Mouse (Mus musculus) limb, embryonic 11.5 days (tissue): Measurements from ENCODE around the gene 2310061N02Rik. TPM values are rescaled to one million over a fixed set of nuclear protein-coding genes. Genes with fewer than 3 reads are reported as not detected.
A peak's percentile ranks its signal among the peaks of the same experiment; 100 is the strongest.

Source experiments
- ATAC-seq: fragments of 200-750 bp; cut with Nextera tagmentation; 2 replicates; pipeline ENCODE4 v1.8.0; 2017; ENCODE audit warnings: low read depth; ENCODE audit not compliant: insufficient number of reproducible peaks, low FRiP score, low TSS enrichment
- DNase-seq: peaks from one replicate; pipeline ENCODE4 v3.0.0-alpha.2; 2015; ENCODE audit warnings: low spot score
- H3K27ac ChIP-seq: fragments of 300-500 bp; sonication (generic); replicated peaks from 2 replicates; pipeline ENCODE4 v1.5.1; 2014; ENCODE audit warnings: low read depth, mild to moderate bottlenecking, low read length
- H3K27me3 ChIP-seq: fragments of 300-500 bp; sonication (generic); 2 replicates; pipeline ENCODE4 v1.6.1; 2014; ENCODE audit warnings: mild to moderate bottlenecking, low read length, mixed read lengths; ENCODE audit not compliant: control insufficient read depth, insufficient read depth
- H3K36me3 ChIP-seq: fragments of 300-500 bp; sonication (generic); 2 replicates; pipeline ENCODE4 v1.6.1; 2014; ENCODE audit warnings: mild to moderate bottlenecking, low read length, moderate library complexity, mixed read lengths; ENCODE audit not compliant: control insufficient read depth, insufficient read depth
- H3K4me1 ChIP-seq: fragments of 300-500 bp; sonication (generic); 2 replicates; pipeline ENCODE4 v1.6.1; 2014; ENCODE audit warnings: low read length, mixed read lengths; ENCODE audit not compliant: control insufficient read depth, insufficient read depth
- H3K4me2 ChIP-seq: fragments of 300-500 bp; sonication (generic); 2 replicates; pipeline ENCODE4 v1.6.1; 2014; ENCODE audit warnings: low read depth, mild to moderate bottlenecking, moderate library complexity; ENCODE audit not compliant: severe bottlenecking
- H3K4me3 ChIP-seq: fragments of 300-500 bp; sonication (generic); 2 replicates; pipeline ENCODE4 v1.5.1; 2014; ENCODE audit warnings: low read depth, low read length
- H3K9ac ChIP-seq: fragments of 300-500 bp; sonication (generic); 2 replicates; pipeline ENCODE4 v1.6.1; 2014; ENCODE audit warnings: mild to moderate bottlenecking, low read length
- H3K9me3 ChIP-seq: fragments of 300-500 bp; sonication (generic); 2 replicates; pipeline ENCODE4 v1.6.1; 2016; ENCODE audit warnings: low read length; ENCODE audit not compliant: control insufficient read depth
- WGBS: fragments of 180-500 bp; shearing (Covaris S2); extraction: QIAGEN DNeasy Blood & Tissue Kit; methylation state at CpG from one replicate; pipeline ENCODE4 v1.1.7; 2014; 5-methylcytosine and 5-hydroxymethylcytosine counted together
- polyA plus RNA-seq: library from polyadenylated mRNA; unstranded; fragments of >200 nt; fragmentation: Nextera tagmentation; extraction: Ambion mirVana; gene quantifications from 2 replicates; pipeline ENCODE4 v1.2.1, GENCODE M21; 2014

The 2310061N02Rik gene
- polyA plus RNA-seq, 1 experiment from 2014 or later, result not detected

DNA sequence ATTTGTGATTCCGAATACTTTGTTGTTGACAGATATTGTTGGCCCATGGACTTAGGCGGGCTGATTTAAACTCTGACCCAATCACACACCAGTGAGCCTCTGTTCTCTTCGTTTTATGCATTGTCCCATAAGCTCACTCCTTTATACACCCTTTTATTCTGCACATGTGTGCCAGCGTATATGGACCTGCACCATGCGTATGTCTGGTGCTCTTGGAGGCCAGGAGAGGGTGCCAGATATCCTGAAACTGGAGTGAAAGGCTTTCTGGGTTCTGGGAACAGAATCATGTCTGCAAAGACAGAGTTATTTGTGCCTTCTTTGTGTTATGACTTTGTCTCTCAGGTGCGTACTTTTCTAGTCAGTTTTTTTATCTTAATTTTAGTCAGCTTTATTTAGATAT is 3.5 kb upstream of the 2310061N02Rik start:
- no peak for DNase-seq
- 81% methylated on average over 6 of the region's 6 CpGs for WGBS
- H3K4me1 ChIP-seq, result no peaks in the 10 kb centered on the region
- no peak for ATAC-seq
- H3K36me3 ChIP-seq, result no peaks in the 10 kb centered on the region
- H3K4me3 ChIP-seq, result no peak overlapping the region
- no peak overlapping the region for H3K9ac ChIP-seq
- H3K9me3 ChIP-seq, result no peaks in the 10 kb centered on the region
- H3K27me3 ChIP-seq, result no peaks in the 10 kb centered on the region
- H3K27ac ChIP-seq, result no peak overlapping the region
- H3K4me2 ChIP-seq, result no peak overlapping the region

- no peak for DNase-seq
- Histone ChIP-seq H3K4me3 (no peak overlapping the region), H3K9me3 (no peaks in the 10 kb centered on the region), H3K27ac (no peak overlapping the region), H3K4me2 (no peak overlapping the region), H3K9ac (no peak overlapping the region), H3K36me3 (no peaks in the 10 kb centered on the region), H3K4me1 (no peaks in the 10 kb centered on the region), H3K27me3 (no peaks in the 10 kb centered on the region)
- WGBS, result 81% methylated on average over 4 of the region's 4 CpGs
- ATAC-seq, result no peak
These were observed 3.0 kb upstream of the 2310061N02Rik start for GRCm38 (mm10) chr16:88710757-88711156.

- DNase-seq, result peak; percentile 42
- WGBS, result 52% methylated on average over 4 of the region's 4 CpGs
- Histone ChIP-seq H3K9ac (no peak overlapping the region), H3K4me2 (no peak overlapping the region), H3K9me3 (no peaks in the 10 kb centered on the region), H3K27me3 (no peaks in the 10 kb centered on the region), H3K4me1 (no peaks in the 10 kb centered on the region), H3K36me3 (no peaks in the 10 kb centered on the region), H3K27ac (no peak overlapping the region), H3K4me3 (no peak overlapping the region)
- peak; percentile 60; the same call in 1 of the 2 replicates for ATAC-seq
These were observed 6.5 kb downstream of the 2310061N02Rik start for GRCm38 (mm10) chr16:88701072-88701864.

GRCm38 (mm10) chr16:88696256-88696655 is 11.5 kb downstream of the 2310061N02Rik start:
- WGBS, result 68% methylated on average over 4 of the region's 4 CpGs
- ATAC-seq, result no peak
- DNase-seq, result no peak
- Histone ChIP-seq H3K9me3 (no peaks in the 10 kb centered on the region), H3K4me1 (no peaks in the 10 kb centered on the region), H3K36me3 (no peaks in the 10 kb centered on the region), H3K9ac (no peak overlapping the region), H3K27me3 (no peaks in the 10 kb centered on the region), H3K27ac (no peak overlapping the region), H3K4me3 (no peak overlapping the region), H3K4me2 (no peak overlapping the region)

DNA sequence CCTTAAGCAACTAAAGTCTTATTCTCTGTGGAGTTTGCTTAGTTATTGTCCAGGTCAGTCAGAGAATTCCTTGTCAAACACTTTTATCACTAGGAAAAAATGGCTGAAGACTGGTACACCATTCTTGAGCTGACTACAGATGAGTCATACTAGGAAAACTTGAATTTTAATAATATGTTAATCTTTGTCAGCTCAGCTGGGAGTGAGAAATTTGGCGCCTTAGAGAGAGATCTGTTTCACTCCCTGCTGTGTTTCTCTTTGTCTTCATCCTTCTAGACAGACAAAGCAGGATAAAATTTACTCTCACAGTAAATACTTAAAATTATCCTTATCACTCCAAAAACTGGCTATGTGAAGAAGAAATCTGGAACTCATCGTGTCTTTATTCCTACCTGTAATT is 26.5 kb downstream of the 2310061N02Rik start:
- no peaks in the 10 kb centered on the region for H3K36me3 ChIP-seq
- no peak overlapping the region for H3K4me2 ChIP-seq
- H3K4me3 ChIP-seq, result no peak overlapping the region
- H3K27me3 ChIP-seq, result no peaks in the 10 kb centered on the region
- 68% methylated on average over 2 of the region's 2 CpGs for WGBS
- no peak overlapping the region for H3K9ac ChIP-seq
- no peak for DNase-seq
- no peak for ATAC-seq
- H3K27ac ChIP-seq, result no peak overlapping the region
- no peaks in the 10 kb centered on the region for H3K9me3 ChIP-seq
- no peaks in the 10 kb centered on the region for H3K4me1 ChIP-seq

DNA sequence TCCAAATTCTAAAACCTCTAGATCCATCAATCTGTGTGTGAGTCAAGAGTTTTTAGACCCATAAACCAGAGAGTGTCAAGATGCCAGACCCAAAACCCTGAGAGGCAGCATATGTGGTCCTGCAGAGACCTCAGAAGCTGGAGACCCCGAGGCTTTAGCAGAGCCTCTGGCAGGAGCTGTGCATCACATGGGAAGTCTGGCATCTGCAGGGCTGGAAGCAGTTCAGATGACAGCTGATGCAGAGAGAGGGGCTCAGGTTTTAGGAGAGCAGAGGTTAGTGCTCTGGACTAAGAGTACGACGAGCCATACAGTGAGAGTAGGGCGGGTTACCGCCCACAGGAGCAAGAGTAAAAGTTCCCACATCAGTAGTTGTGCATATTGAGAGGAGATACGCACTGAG is 28.7 kb downstream of the 2310061N02Rik start:
- no peak overlapping the region for H3K4me3 ChIP-seq
- no peak overlapping the region for H3K9ac ChIP-seq
- H3K9me3 ChIP-seq, result no peaks in the 10 kb centered on the region
- DNase-seq (no peak), ATAC-seq (no peak; the same call in 1 of the 2 replicates)
- H3K27ac ChIP-seq, result no peak overlapping the region
- H3K27me3 ChIP-seq, result no peaks in the 10 kb centered on the region
- no peak overlapping the region for H3K4me2 ChIP-seq
- WGBS, result 79% methylated on average over 6 of the region's 6 CpGs
- no peaks in the 10 kb centered on the region for H3K4me1 ChIP-seq
- H3K36me3 ChIP-seq, result no peaks in the 10 kb centered on the region

GRCm38 (mm10) chr16:88671571-88671970 is 36.2 kb downstream of the 2310061N02Rik start, which contains the start of gene Krtap27-1:
Gene Krtap27-1 (minus strand): TSS chr16:88671671.
- no peak within 1 kb of the TSS for H3K4me3 ChIP-seq
- no peaks in the 10 kb centered on the region for H3K9me3 ChIP-seq
- ATAC-seq, result no peak
- no peak within 1 kb of the TSS for H3K9ac ChIP-seq
- WGBS, result 91% methylated on average over 4 of the region's 4 CpGs
- H3K4me1 ChIP-seq, result no peaks in the 10 kb centered on the region
- no peaks in the 10 kb centered on the region for H3K36me3 ChIP-seq
- DNase-seq, result no peak
- no peak within 1 kb of the TSS for H3K27ac ChIP-seq
- no peak within 1 kb of the TSS for H3K4me2 ChIP-seq
- no peaks in the 10 kb centered on the region for H3K27me3 ChIP-seq

DNA sequence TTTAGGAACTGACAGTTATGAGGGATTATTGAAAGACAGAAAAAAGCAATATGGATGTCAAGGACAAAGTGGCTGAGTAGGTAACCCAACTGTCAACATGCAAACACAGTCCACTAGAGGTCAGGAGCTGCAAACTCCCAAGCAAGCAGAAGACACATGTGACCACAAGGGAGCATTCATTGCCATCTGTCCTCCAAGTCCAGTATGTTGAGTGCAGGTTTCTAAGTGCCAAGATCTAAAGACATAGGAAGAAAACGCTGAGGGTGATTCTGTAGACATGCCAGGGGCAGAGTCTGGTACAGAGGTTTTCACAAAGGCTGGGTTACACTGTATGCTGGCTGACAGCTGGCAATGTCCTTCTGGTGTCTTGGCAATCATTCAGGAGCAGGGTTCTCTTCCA is 50.3 kb downstream of the 2310061N02Rik start:
- Histone ChIP-seq H3K9me3 (no peaks in the 10 kb centered on the region), H3K27me3 (no peaks in the 10 kb centered on the region), H3K4me1 (no peaks in the 10 kb centered on the region), H3K9ac (no peak overlapping the region), H3K4me2 (no peak overlapping the region), H3K4me3 (no peak overlapping the region), H3K36me3 (no peaks in the 10 kb centered on the region), H3K27ac (no peak overlapping the region)
- ATAC-seq (no peak), DNase-seq (no peak)
- WGBS, result 58% methylated on average over 1 of the region's 1 CpGs
